Mouse (Mus musculus): ENCODE results near the gene Notch1. TPM values are rescaled to one million over a fixed set of nuclear protein-coding genes. Genes with fewer than 3 reads are reported as not detected.

The Notch1 gene
- polyA plus RNA-seq (2014; fragmentation: Illumina TruSeq; extraction: RNeasy Lipid Tissue Mini Kit (QIAGEN cat#74804); ENCODE audit: low read depth, low replicate concordance) = 1.0 TPM

GRCm38 (mm10) chr2:26516275-26516674 lies at the start of gene Notch1:
Notch1 (minus strand) TSS chr2:26516663.

DNA sequence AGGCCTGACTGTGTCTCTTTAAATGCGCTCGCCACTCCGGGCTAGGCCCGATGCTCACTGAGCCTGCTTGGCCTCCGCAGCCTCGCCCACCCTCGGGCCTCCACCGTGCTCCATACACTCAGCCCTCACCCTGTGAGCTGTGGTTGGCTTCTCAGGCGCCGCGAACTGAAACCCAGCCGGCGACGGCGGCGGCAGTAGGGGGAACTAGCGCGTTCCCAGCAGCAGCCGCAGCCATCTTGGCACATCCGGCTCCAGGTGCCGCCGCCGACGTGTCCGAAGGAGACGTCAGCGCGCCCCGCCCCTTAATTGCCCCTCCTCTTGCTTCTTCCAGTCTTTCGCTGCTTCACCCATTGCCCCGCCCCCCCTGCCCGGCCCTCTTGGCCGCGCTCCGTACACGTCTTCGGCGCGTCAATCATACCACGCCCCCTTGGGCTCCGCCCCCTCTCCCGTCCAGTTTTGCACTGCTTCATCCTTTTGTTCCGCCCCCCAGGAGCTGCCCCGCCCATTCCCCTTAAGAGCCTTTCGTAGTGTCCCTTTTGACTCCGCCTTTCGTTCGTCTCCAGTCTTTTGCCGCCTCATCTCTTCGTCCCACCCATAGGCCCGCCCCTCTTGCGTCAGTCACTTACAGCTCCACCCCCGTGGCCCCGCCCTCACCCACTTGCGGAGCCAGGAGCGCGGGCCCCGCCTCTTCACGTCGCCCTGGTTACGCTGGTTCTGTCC lies 71.4 kb downstream of the Notch1 start, which contains the start of gene Sec16a:
Sec16a (minus strand) TSS at position 271 of the 720 bp plus-strand sequence.

GRCm38 (mm10) chr2:26408515-26409356 lies 107.7 kb downstream of the Notch1 start, which contains the start of gene Inpp5e:
Inpp5e (minus strand) TSS chr2:26409203.

Other genes with a start within 250 kb of the Notch1 start
- gene Ccdc187, start 222.1 kb downstream of the Notch1 start, polyA plus RNA-seq (2014; fragmentation: Illumina TruSeq; extraction: RNeasy Lipid Tissue Mini Kit (QIAGEN cat#74804); ENCODE audit: low read depth, low replicate concordance) = not detected
- gene Gpsm1, start 201.1 kb downstream of the Notch1 start, polyA plus RNA-seq (2014; fragmentation: Illumina TruSeq; extraction: RNeasy Lipid Tissue Mini Kit (QIAGEN cat#74804); ENCODE audit: low read depth, low replicate concordance) = 0.42 TPM
- gene Dnlz, start 164.6 kb downstream of the Notch1 start, polyA plus RNA-seq (2014; fragmentation: Illumina TruSeq; extraction: RNeasy Lipid Tissue Mini Kit (QIAGEN cat#74804); ENCODE audit: low read depth, low replicate concordance) = 1.2 TPM
- not detected for gene Card9, start 155.7 kb downstream of the Notch1 start, polyA plus RNA-seq (2014; fragmentation: Illumina TruSeq; extraction: RNeasy Lipid Tissue Mini Kit (QIAGEN cat#74804); ENCODE audit: low read depth, low replicate concordance)
- 3.6 TPM for gene Snapc4, start 136.0 kb downstream of the Notch1 start, polyA plus RNA-seq (2014; fragmentation: Illumina TruSeq; extraction: RNeasy Lipid Tissue Mini Kit (QIAGEN cat#74804); ENCODE audit: low read depth, low replicate concordance)
- gene Entr1, start 127.3 kb downstream of the Notch1 start, polyA plus RNA-seq (2014; fragmentation: Illumina TruSeq; extraction: RNeasy Lipid Tissue Mini Kit (QIAGEN cat#74804); ENCODE audit: low read depth, low replicate concordance) = 17.3 TPM
- 60.6 TPM for gene Pmpca, start 127.3 kb downstream of the Notch1 start, polyA plus RNA-seq (2014; fragmentation: Illumina TruSeq; extraction: RNeasy Lipid Tissue Mini Kit (QIAGEN cat#74804); ENCODE audit: low read depth, low replicate concordance)
- 4.9 TPM for gene Inpp5e, start 107.5 kb downstream of the Notch1 start, polyA plus RNA-seq (2014; fragmentation: Illumina TruSeq; extraction: RNeasy Lipid Tissue Mini Kit (QIAGEN cat#74804); ENCODE audit: low read depth, low replicate concordance)
- gene Sec16a, start 71.4 kb downstream of the Notch1 start, polyA plus RNA-seq (2014; fragmentation: Illumina TruSeq; extraction: RNeasy Lipid Tissue Mini Kit (QIAGEN cat#74804); ENCODE audit: low read depth, low replicate concordance) = 49.1 TPM
- gene Egfl7, start 63.4 kb upstream of the Notch1 start, polyA plus RNA-seq (2014; fragmentation: Illumina TruSeq; extraction: RNeasy Lipid Tissue Mini Kit (QIAGEN cat#74804); ENCODE audit: low read depth, low replicate concordance) = 12.2 TPM
- not detected for gene Gm20532, start 70.0 kb upstream of the Notch1 start, polyA plus RNA-seq (2014; fragmentation: Illumina TruSeq; extraction: RNeasy Lipid Tissue Mini Kit (QIAGEN cat#74804); ENCODE audit: low read depth, low replicate concordance)
- gene Agpat2, start 87.8 kb upstream of the Notch1 start, polyA plus RNA-seq (2014; fragmentation: Illumina TruSeq; extraction: RNeasy Lipid Tissue Mini Kit (QIAGEN cat#74804); ENCODE audit: low read depth, low replicate concordance) = 29.5 TPM
- gene Fam69b, start 111.8 kb upstream of the Notch1 start, polyA plus RNA-seq (2014; fragmentation: Illumina TruSeq; extraction: RNeasy Lipid Tissue Mini Kit (QIAGEN cat#74804); ENCODE audit: low read depth, low replicate concordance) = not detected
- not detected for gene Lcn4, start 154.6 kb upstream of the Notch1 start, polyA plus RNA-seq (2014; fragmentation: Illumina TruSeq; extraction: RNeasy Lipid Tissue Mini Kit (QIAGEN cat#74804); ENCODE audit: low read depth, low replicate concordance)